Mouse (Mus musculus) frontal cortex, postnatal 10 days (tissue): ENCODE results near the gene Manbal.

Source experiments
- DNase-seq, 2 experiments: peaks; one replicate each; pipeline ENCODE4 v3.0.0; 2022; ENCODE audit warnings: low spot score in 2 of 2, mixed read lengths in 1 of 2

Gene Manbal

GRCm38 (mm10) chr2:157434041-157434440 is 66.6 kb downstream of the Manbal start:
- DNase-seq = no peak

- DNase-seq = no peak
Observed at GRCm38 (mm10) chr2:157434497-157434896, 67.1 kb downstream of the Manbal start.

GRCm38 (mm10) chr2:157436496-157436895 is 69.1 kb downstream of the Manbal start:
- no peak for DNase-seq

- no peak for DNase-seq
Observed at GRCm38 (mm10) chr2:157437123-157437522, 69.7 kb downstream of the Manbal start.

GRCm38 (mm10) chr2:157441363-157441762 is 74.0 kb downstream of the Manbal start:
- DNase-seq = no peak
